Mouse (Mus musculus): ENCODE data around the gene Casp4. TPM values are rescaled to one million over a fixed set of nuclear protein-coding genes. Genes with fewer than 3 reads are reported as not detected.

Casp4 gene
- total RNA-seq (2022) = 1 to 10 TPM; 2.7 to 4.2 (median 3.6) TPM

DNA sequence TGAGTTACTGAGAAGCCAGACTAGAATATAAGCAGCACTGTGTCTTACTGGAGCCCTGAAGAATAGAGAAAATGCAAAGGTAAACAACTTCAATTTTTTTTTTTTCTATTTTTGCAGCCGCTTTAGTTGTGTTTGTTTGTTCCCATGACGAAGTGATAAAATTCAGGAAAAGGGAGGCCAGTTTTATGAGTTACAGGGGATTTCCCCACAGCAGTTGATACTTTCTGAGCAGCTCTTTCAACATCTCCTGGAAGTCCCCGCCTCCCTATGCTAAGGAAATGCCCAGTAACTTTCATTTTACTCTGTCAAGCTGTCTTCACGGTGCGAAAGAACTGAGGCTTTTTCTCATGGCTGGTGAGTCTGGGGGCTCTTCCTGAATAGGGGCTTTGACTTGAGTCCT is at the start of gene Casp4:
Gene Casp4, plus strand, starts transcription at position 268 of the 400 bp plus-strand sequence.
- DNase-seq (ENCODE audit: low spot score) = peak; percentile 68

DNA sequence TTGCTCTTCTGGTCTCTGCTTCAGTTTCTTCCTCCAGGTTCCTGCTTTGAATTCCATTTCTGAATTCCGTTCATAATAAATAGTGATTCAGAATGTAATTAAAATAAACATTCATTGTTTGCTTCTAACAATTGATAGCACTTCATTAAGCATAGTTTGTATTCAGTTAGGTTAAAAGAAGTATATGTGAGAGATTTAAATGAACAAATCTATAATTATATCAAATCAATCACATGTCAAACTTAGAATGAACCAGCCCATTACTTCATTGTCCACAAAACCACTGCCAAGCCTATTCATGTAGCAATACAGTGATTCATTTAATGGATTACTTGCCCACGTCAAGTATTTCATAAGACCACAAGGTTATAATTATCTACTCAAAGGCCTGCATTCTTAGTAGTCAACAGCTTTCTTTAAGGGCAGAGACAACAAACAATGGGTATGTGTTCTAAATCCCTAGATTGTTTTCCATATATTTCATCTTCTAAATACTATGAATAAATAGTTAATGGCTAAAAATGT is 44.6 kb upstream of the Casp4 start:
- DNase-seq (ENCODE audit: low spot score) = no peak

DNA sequence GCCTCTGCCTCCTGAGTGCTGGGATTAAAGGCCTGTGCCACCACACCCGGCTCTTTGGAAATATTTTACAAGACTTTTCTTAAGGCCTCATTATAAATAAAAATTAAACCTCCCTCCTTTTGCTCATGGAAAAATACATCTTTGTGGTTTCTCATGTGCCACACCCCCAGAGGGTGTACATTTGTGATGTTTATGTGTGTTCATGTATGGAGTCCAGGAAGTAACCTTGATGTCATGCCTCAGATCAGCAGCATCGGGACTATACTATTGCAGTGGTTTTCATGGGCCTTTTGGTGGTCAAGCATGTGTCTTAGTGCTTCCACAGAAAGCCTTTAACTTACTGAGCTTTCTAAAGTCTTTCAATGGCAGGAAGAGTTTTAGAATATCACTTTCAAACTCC is 38.4 kb upstream of the Casp4 start:
- DNase-seq (ENCODE audit: low spot score) = no peak

DNA sequence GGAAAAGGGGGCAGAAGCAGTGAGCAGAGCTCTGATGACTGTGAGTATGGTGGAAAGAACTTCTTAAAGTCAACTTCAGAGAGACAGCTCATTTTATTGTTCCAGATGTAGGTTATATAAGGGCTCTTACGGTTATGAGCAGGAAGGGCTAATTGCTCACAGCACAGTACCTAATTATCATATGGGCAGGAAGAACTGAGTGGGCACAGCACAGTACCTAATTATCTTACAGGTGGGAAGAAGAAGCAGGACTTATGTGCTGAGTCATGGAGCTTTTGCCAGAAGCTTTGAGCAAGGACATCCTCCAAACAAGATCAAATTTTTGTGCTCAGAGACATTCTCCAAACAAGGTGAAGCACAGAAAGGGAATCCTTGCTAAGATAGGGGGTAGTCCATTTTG is 37.7 kb upstream of the Casp4 start:
- no peak for DNase-seq (ENCODE audit: low spot score)

DNA sequence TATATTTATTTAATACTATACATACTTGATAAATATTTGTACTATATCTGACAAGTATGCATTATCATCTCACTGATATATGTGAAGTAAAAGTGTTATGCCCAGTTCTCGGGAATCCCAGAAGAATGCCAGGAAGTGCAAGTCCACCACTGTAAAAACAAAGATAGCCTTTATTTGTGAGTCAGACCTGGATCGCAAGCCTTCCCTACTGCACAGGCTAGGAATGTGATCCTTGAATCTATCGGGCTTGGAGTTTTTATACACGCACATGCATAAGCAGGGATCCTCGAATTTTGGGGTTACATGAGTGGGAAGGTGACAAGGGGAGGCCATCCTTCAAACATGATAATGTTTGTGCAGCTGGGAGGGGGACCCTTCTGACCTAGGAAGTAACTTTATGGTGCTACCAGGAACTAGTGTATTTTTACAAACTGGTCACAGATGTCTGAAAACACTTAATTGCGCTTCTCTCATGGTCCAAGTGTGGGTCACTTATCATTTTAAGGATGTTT is 37.2 kb upstream of the Casp4 start:
- no peak for DNase-seq (ENCODE audit: low spot score)

DNA sequence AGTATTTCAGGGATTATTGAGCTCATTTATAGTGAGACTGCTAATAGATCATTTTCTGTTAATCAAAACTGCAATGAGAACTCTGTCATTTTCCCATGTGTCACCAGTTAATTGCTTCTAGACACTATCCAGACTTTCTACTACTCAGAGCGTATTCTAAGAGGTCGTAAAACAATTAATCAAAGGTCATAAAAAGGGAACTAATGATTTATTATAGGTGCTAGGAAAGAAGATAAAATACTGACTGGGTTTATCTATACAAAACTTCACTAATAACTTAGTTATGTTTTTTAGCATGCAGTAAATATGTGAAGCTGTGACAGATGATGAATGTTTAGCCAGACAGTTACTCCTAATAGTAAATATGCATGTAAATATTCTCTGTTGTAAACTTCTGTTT is 22.6 kb upstream of the Casp4 start:
- DNase-seq (ENCODE audit: low spot score) = no peak

DNA sequence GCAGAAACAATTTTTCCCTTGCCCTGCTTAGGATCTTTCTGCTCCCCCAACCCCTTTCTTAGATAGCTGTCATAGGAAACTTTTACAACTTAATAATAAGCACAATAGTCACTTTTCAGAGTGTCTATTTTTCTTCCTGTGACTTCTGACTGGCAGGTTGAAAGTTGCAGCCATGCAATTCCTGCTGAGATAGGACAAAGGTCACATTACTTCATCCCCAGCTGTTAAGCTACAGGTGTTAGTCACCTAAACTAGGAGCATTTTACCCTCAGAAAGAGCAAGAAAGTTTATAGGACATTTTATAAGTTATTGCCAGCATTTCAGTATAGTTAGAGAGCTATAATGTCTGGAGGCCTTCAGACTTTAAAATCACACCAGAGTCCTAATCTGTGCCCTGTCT is 22.0 kb upstream of the Casp4 start:
- no peak for DNase-seq (ENCODE audit: low spot score)

DNA sequence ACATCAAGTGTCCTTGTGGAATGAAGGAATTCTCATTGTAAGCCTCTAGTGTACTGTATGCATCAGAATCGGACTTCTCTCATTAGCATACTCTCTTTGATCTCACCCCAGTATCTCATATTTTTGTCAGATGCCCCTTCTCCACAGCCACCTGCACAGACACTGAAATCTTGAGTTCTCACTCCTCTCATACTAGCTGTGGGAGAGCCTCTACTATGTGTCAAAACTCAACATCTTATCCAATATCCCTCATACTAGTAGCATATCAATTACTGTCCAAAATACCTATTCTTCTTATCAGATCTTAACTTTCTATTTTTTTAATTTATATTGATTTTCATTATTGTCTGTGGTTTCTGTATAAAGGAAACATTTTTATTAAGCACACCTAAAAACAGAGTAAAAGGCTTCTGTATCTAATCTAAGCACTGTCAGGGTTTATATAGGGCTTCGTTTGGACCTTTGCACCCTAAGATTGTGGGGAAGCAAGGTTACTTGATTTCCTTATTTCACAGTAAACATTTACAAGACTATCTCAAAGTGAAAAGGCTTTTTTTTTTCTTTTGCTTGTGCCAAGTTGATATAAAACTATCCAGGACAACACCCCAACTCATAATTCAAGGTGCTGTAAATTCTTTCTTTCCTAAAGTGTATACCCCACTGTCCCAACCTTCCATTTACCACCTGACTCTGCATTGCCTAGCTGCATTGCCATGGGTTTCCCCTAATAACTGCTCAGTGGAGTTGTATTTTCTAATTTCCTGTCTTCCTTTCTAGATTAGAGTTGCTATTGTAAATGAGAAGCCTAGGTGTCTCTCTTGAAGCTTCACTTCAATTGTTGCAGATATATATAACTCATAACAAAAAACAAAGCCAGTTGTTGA is 12.0 kb upstream of the Casp4 start:
- DNase-seq (ENCODE audit: low spot score) = no peak

DNA sequence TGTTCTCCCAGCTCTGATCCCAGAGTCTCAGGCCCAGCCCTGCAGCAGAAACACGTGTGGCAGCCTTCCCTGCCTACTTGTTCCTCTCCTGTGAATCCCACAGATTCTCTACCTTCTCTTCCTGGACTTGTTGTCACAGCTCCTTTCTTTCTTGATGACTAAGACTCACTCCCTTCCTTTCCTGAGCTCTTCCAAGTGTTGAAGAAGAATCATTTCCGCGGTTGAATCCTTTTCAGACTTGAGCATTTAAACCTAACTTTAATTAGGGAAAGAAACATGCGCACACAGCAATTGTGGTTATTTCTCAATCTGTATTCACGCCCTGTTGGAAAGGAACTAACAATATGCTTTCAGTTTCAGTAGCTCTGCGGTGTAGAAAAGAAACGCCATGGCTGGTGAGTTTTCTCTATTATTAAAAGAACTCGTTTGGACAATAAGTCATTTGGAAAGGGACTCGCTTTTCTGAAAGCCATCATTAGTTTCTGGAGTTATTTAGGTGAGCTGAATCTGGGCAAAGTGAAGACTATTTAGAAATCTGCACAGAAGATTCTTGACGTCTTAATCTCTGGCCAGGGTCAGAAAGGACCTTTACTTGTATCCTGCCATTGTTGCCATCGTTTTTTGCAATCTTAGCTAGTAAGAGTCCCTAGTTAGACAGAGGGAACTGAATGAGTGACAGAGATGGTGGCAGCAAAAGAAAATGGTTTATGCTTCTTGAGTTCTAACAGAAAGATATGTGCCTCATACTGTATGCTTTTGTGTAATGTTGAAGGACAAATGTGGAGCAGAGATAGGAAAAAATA is 10.1 kb upstream of the Casp4 start, which contains the start of gene Casp1:
Gene Casp1, plus strand, starts transcription at position 189 of the 803 bp plus-strand sequence.
- DNase-seq (ENCODE audit: low spot score) = peak; percentile 47

DNA sequence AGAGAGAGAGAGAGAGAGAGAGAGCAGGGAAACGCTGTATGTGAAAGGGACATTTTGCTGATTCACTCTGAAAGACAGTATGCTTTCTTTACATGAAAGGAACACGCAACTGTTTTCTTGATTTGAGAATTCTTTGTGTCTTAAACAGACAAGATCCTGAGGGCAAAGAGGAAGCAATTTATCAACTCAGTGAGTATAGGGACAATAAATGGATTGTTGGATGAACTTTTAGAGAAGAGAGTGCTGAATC is 9.6 kb upstream of the Casp4 start:
- no peak for DNase-seq (ENCODE audit: low spot score)

DNA sequence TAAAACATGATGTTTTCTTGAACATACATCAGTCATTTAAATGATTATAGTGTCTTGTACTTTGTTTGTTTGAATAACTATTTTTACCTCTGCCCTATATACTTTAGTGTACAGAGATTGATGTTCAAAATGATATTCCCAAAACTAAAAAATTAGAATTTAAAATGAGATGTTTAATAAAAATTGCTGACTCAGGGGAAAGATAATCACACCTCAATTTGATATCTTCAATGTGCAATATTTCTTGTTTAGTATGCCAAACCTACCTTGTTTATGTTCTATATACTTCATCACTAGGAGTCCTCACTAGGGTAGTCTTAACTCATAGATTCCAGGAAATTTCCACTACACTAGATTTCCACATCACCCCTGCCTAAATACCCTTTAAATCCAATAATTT is 1.5 kb downstream of the Casp4 start:
- DNase-seq (ENCODE audit: low spot score) = no peak

DNA sequence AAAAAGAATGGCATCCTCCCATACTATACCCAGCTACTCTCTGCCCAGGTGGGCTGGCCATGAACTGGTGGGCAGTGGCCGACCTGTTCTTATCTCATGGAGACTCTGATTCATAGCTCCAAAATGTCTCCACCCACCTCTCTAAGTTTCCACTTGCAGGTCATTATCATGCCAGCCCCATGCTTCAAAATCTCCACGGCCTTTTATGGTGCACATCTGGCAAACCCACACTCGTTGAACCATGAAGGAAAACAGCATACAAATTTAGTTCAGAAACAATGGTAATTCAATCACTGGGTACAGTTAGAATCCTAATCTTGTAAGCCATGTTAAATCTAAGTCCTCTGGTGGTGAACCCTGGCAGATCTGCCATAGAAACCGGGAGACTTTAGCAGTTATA is 2.8 kb downstream of the Casp4 start:
- peak; percentile 32 for DNase-seq (ENCODE audit: low spot score)

DNA sequence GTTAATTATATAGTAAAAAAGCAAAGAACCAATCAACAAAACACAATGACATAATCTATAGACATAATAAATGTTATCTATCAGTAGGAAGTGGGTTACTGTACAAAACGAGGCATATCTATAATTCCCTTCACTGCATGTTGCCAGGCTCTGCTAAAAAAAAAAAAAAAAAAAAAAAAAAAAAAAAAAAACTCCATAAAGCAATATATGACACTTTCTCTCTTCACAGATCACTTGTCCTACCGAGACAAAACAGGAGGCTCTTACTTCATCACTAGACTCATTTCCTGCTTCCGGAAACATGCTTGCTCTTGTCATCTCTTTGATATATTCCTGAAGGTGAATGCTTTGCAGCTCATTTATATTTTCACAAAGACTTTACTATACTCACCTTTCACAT is 19.6 kb downstream of the Casp4 start:
- DNase-seq (ENCODE audit: low spot score) = no peak

DNA sequence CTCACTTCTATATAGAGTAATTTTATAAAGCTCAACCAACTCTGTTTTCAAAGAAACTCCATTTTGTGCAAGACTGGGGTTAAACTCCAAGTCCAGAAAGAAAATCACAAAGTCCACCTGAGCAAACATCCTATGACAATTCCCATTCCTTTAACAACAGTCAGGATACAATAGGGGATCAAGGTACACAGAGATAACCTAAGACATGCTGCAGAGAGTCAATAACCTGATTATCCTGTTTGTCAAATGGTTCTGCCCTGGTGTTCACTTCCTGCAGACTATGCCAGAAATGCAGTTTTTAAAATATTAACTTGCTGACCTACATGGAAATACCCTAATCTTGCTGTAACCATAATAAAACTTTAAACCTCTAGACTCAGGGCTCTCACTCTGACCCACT is 23.8 kb downstream of the Casp4 start:
- no peak for DNase-seq (ENCODE audit: low spot score)

DNA sequence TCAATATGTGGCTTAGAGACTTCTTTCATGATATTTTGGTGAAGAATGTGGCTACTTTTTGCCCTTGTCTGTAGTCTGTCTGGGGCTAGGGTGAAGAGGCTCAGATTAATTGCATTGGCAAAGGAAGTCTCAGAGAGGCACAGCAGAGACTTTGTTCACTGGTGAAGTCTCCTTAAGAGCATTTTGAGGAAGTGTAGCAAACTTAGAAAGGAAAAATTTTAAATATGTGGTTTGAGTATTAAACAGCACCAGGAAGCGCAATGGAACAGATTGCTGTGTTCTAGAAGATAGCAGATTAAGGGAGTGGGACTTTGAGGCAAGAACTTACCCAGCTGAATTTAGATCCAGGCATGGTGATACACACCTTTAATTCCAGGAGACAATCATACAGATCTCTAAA is 24.8 kb downstream of the Casp4 start:
- no peak for DNase-seq (ENCODE audit: low spot score)

DNA sequence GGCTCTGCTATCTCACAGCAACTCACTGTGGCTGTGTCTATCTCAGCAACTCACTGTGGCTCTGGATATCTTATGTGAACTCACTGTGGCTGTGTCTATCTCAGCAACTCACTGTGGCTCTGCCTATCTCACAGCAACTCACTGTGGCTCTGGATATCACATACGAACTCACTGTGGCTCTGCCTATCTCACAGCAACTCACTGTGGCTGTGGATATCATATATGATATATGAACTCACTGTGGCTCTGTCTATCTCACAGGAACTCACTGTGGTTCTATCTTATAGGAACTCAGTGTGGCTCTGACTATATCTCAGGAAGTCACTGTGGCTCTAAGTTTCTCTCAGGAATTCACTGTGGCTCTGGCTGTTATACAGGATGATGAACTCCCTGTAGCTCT is 34.5 kb downstream of the Casp4 start:
- DNase-seq (ENCODE audit: low spot score) = no peak

DNA sequence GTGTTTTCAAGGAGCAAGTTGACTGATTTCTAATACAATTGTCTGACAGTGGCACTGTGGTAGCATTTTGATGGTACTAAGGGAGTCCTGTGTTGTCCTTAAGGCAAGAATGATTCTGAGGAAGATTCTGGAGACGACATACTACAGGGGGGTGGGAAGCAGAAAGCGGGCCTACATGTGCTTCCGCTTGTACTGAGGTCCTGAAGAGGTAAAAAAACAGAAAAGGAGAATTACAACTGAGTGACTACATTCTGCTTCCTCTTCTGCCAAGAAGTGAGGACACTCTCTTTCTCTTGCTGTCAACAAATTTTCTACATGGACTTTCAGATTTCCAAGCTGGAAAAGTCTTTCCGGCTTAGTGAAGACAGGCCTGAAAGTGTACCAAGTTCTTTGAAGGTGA is 35.5 kb downstream of the Casp4 start:
- DNase-seq (ENCODE audit: low spot score) = peak; percentile 19

DNA sequence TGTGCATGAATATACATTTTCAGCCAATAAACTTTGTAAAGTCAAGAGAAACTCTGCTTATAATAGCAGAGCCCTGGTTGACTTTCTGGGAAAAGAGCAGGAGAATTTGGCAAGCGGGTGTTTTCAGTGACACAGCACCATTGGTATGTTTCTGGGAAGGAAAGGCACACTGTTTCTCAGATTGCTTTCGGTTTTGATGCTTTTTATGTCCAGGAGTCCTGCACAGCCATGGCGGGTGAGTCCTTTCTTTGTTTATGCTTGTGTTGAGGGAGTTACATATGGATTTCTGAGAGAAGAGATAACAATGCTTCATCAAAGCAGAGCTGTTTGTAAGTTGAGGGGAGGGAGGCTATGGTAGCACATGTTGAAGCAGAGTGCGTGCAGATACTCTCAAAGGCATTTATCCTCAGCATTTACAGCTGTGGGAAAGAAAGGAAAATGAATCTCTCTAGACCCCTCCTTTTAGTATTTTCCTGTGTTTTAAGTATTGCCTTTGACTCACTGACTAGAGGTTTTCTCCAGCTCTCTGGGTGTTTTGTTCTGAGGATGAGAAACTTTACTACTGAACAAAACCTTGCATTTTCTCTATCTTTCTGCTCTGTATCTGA is 36.8 kb downstream of the Casp4 start, which contains the start of gene Casp12:
Gene Casp12, plus strand, starts transcription at position 140 of the 608 bp plus-strand sequence.
- DNase-seq (ENCODE audit: low spot score) = peak; percentile 76

DNA sequence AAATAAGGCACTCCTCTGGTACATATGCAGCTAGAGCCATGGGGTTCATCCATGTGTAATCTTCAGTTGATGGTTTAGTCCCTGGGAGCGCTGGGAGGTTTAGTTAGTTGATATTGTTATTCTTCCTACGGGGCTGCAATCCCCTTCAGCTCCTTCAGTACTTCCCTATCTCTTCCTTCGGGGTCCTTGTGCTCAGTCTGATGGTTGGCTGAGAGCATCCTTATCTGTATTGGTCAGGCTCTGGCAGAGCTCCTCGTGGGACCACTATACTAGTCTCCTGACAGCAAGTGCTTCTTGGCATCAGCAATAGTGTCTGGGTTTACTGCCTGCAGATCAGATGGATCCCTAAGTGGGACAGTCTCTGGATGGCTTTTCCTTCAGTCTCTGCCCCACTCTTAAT is 38.8 kb downstream of the Casp4 start:
- no peak for DNase-seq (ENCODE audit: low spot score)

DNA sequence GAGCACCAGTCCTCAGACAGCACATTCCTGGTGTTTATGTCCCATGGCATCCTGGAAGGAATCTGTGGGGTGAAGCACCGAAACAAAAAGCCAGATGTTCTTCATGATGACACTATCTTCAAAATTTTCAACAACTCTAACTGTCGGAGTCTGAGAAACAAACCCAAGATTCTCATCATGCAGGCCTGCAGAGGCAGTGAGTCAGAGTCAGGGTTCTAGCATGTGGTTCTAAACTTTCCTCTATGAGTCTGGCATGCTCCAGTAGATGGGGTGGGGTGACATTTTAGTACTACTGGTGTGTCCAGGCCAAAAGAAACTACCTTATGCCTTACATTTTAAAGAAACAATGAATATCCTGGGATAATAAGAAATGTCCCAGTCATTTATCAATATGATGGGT is 45.0 kb downstream of the Casp4 start:
- DNase-seq (ENCODE audit: low spot score) = no peak

DNA sequence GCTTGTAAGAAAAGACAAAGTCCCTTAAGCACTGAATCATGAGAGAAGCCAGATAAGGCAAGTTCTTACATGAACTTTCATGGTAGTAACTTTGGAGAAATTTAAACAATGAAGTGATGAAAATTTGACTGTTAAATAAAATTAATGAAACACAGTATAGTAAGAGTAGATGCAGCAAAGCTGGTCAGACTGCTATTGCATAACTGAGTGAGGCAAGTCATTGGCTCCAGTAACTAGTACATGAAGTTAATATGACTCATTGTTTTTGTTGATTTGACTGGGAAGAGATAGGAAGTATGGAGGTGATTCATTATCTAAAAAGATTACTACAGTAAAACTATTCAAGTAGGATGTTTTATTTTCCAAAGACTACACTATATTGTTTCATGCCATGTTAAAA is 48.2 kb downstream of the Casp4 start:
- DNase-seq (ENCODE audit: low spot score) = peak; percentile 54

Data from heart, adult 8-10 months (tissue).